Mouse (Mus musculus) embryonic facial prominence, embryonic 12.5 days (tissue): ENCODE results near the gene Olfr972. TPM values are rescaled to one million over a fixed set of nuclear protein-coding genes. Genes with fewer than 3 reads are reported as not detected.
"Not testable (repeated sequence)": the region's sequence is repeated elsewhere in the genome, so short reads cannot be mapped to it uniquely, and the experiment has no call there.

Experiments
- ATAC-seq: fragments of 200-750 bp; cut with Nextera tagmentation; 2 replicates; pipeline ENCODE4 v1.8.0; 2017; ENCODE audit not compliant: insufficient number of reproducible peaks, insufficient read depth, low FRiP score, low TSS enrichment
- H3K27ac ChIP-seq: fragments of 300-500 bp; sonication (generic); 2 replicates; pipeline ENCODE4 v1.5.1; 2016; ENCODE audit warnings: mild to moderate bottlenecking
- H3K27me3 ChIP-seq: fragments of 300-500 bp; sonication (generic); 2 replicates; pipeline ENCODE4 v1.6.1; 2016; ENCODE audit warnings: mild to moderate bottlenecking, moderate library complexity
- H3K36me3 ChIP-seq: fragments of 300-500 bp; sonication (generic); 2 replicates; pipeline ENCODE4 v1.6.1; 2016; ENCODE audit warnings: mild to moderate bottlenecking
- H3K4me1 ChIP-seq: fragments of 300-500 bp; sonication (generic); 2 replicates; pipeline ENCODE4 v1.6.1; 2016
- H3K4me2 ChIP-seq: fragments of 300-500 bp; sonication (generic); replicated peaks from 2 replicates; pipeline ENCODE4 v1.6.1; 2016; ENCODE audit warnings: mild to moderate bottlenecking, moderate library complexity
- H3K4me3 ChIP-seq: fragments of 300-500 bp; sonication (generic); 2 replicates; pipeline ENCODE4 v1.5.1; 2016; ENCODE audit warnings: mild to moderate bottlenecking
- H3K9ac ChIP-seq: fragments of 300-500 bp; sonication (generic); 2 replicates; pipeline ENCODE4 v1.6.1; 2016; ENCODE audit warnings: mild to moderate bottlenecking, moderate library complexity
- H3K9me3 ChIP-seq: fragments of 300-500 bp; sonication (generic); 2 replicates; pipeline ENCODE4 v1.6.1; 2016; ENCODE audit warnings: mild to moderate bottlenecking, moderate library complexity
- WGBS: fragments of 180-500 bp; shearing (Covaris S2); methylation state at CpG from one replicate; pipeline ENCODE4 v1.1.7; 2016; 5-methylcytosine and 5-hydroxymethylcytosine counted together
- polyA plus RNA-seq: library from polyadenylated mRNA; unstranded; fragments of >200 nt; fragmentation: Nextera tagmentation; extraction: Ambion mirVana; gene quantifications from 2 replicates; pipeline ENCODE4 v1.2.1, GENCODE M21; 2016

The Olfr972 gene
- polyA plus RNA-seq: 0.35 TPM in 1 of 2 replicates, not detected in the other

DNA sequence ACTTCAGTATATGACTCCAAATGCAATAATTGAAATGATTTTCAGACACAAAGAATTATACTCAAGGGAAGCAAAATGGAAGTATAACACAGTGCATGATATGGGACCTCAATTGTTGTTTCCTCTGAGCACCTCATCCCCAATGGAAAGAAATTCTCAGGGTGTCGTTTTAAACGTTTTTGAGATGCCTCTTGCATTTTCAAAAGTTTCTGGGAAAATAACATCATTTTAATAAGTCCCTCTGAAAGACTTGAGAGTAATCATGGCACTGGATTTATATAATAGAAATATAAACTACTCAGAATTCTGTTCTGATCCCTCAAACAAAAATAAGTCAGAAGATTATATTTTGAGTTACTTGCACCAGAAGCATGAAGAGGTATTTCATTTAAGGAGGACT, at the start of gene Olfr972:
Olfr972 (plus strand) TSS at position 301 of the 400 bp plus-strand sequence.
- Histone ChIP-seq H3K9me3 (no peaks in the 10 kb centered on the region), H3K36me3 (no peaks in the 10 kb centered on the region), H3K27me3 (no peaks in the 10 kb centered on the region), H3K4me1 (no peaks in the 10 kb centered on the region), H3K4me2 (no peak within 1 kb of the TSS), H3K4me3 (no peak within 1 kb of the TSS), H3K9ac (no peak within 1 kb of the TSS), H3K27ac (no peak within 1 kb of the TSS)
- 62% methylated on average over 2 of the region's 2 CpGs for WGBS
- no peak for ATAC-seq

DNA sequence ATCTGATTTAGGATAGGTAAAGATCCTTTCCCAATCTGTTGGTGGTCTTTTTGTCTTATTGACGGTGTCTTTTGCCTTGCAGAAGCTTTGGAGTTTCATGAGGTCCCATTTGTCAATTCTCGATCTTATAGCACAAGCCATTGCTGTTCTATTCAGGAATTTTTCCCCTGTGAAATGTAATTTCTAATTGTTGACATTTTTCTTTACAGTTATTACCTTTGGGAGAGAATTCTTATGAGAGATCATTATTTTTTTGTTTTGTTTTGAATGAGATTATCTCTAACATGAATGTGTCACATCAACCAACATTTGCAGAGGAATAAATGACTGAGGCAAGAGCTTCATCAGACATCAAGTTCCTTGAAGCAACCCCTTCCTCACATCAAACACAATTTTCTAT, 29.6 kb upstream of the Olfr972 start, which contains the start of gene Olfr971:
Olfr971 (plus strand) TSS at position 301 of the 400 bp plus-strand sequence.
- H3K4me3 ChIP-seq, H3K4me2 ChIP-seq, H3K27me3 ChIP-seq, ATAC-seq, H3K27ac ChIP-seq, H3K4me1 ChIP-seq, H3K9me3 ChIP-seq, H3K36me3 ChIP-seq, H3K9ac ChIP-seq: not testable (repeated sequence)
- WGBS: 87% methylated on average over 2 of the region's 2 CpGs

DNA sequence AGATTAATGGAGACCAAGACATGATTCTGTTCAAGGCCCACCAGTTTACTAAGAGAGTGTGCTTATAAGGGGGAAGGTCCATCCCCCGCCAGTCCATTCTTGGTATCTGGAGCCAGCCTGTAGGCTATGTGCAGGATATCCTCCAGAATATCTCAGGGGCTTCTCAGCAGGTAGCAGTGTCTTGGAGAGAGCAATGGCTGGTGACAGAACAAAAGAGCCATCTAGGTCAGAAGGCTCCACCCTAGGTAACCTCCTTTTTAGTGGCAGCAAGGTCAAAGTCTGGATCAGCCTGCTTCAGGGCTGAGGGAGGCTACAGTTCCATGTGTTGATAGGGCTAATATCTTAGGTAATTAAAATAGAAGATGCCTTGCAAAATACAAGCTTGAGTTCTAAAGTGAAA, 5.8 kb downstream of the Olfr972 start:
- H3K4me3 ChIP-seq, H3K27ac ChIP-seq, H3K27me3 ChIP-seq, H3K9me3 ChIP-seq, H3K4me1 ChIP-seq, ATAC-seq, H3K4me2 ChIP-seq, H3K9ac ChIP-seq, H3K36me3 ChIP-seq: not testable (repeated sequence)
- WGBS: 81% methylated on average over 1 of the region's 1 CpGs

GRCm38 (mm10) chr9:39877541-39878396, 11.5 kb downstream of the Olfr972 start:
- not testable (repeated sequence) for H3K27ac ChIP-seq, H3K4me1 ChIP-seq, ATAC-seq

GRCm38 (mm10) chr9:39905106-39905505, 38.9 kb downstream of the Olfr972 start:
- no peaks in the 10 kb centered on the region for H3K36me3 ChIP-seq
- no peaks in the 10 kb centered on the region for H3K27me3 ChIP-seq
- H3K9ac ChIP-seq: no peak overlapping the region
- no peaks in the 10 kb centered on the region for H3K4me1 ChIP-seq
- 76% methylated on average over 6 of the region's 6 CpGs for WGBS
- no peaks in the 10 kb centered on the region for H3K9me3 ChIP-seq
- H3K4me2 ChIP-seq: no peak overlapping the region
- no peak overlapping the region for H3K4me3 ChIP-seq
- H3K27ac ChIP-seq: no peak overlapping the region
- no peak for ATAC-seq

More at GRCm38 (mm10) chr9:39877541-39878396, 11.5 kb downstream of the Olfr972 start:
- not testable (repeated sequence) for H3K9ac ChIP-seq, H3K27me3 ChIP-seq, H3K9me3 ChIP-seq, H3K36me3 ChIP-seq, H3K4me3 ChIP-seq, H3K4me2 ChIP-seq
- WGBS: no CpG with 5 or more reads among the region's 4 CpGs

DNA sequence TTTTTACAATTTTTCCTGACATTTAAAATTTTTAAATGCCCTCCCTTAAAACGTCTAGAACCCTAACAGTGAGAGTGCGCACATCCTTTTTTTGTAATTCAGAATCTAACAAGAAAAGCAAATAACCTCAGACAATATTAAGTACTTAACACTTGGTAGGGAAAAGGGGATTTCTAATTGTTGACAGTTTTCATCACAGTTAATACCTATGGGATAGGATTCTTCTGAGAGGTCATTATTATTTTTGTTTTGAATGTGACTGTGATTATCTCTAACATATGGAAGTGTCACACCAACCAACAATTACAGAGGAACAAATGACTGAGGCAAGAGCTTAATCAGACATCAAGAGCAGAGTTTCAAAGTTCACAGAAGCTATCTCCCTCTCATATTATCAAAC, 40.8 kb downstream of the Olfr972 start, which contains the start of gene Olfr229:
Olfr229 (plus strand) TSS at position 301 of the 400 bp plus-strand sequence.
- no peaks in the 10 kb centered on the region for H3K4me1 ChIP-seq
- no peaks in the 10 kb centered on the region for H3K36me3 ChIP-seq
- no peaks in the 10 kb centered on the region for H3K9me3 ChIP-seq
- H3K4me3 ChIP-seq: no peak within 1 kb of the TSS
- H3K27ac ChIP-seq: no peak within 1 kb of the TSS
- no peaks in the 10 kb centered on the region for H3K27me3 ChIP-seq
- 73% methylated on average over 2 of the region's 2 CpGs for WGBS
- H3K9ac ChIP-seq: no peak within 1 kb of the TSS
- no peak for ATAC-seq
- no peak within 1 kb of the TSS for H3K4me2 ChIP-seq

- no peak for ATAC-seq
- WGBS: 82% methylated on average over 3 of the region's 3 CpGs
- no peak overlapping the region for H3K4me2 ChIP-seq
- no peak overlapping the region for H3K4me3 ChIP-seq
- no peaks in the 10 kb centered on the region for H3K27me3 ChIP-seq
- H3K9me3 ChIP-seq: no peaks in the 10 kb centered on the region
- no peak overlapping the region for H3K27ac ChIP-seq
- H3K9ac ChIP-seq: no peak overlapping the region
- no peaks in the 10 kb centered on the region for H3K4me1 ChIP-seq
- H3K36me3 ChIP-seq: no peaks in the 10 kb centered on the region
These were observed 43.7 kb downstream of the Olfr972 start for GRCm38 (mm10) chr9:39909939-39910338.

Other genes starting within 250 kb of the Olfr972 start
- gene Olfr960, start 245.0 kb upstream of the Olfr972 start, polyA plus RNA-seq: not detected in 2 replicates
- gene Olfr961, start 221.3 kb upstream of the Olfr972 start, polyA plus RNA-seq: not detected in 2 replicates
- not detected in 2 replicates for gene Olfr963, start 199.2 kb upstream of the Olfr972 start, polyA plus RNA-seq
- gene Olfr149, start 159.3 kb upstream of the Olfr972 start, polyA plus RNA-seq: not detected in 2 replicates
- gene Olfr965, start 155.1 kb upstream of the Olfr972 start, polyA plus RNA-seq: not detected in 2 replicates
- gene Olfr150, start 135.4 kb upstream of the Olfr972 start, polyA plus RNA-seq: not detected in 2 replicates
- not detected in 2 replicates for gene Olfr967, start 120.2 kb upstream of the Olfr972 start, polyA plus RNA-seq
- gene Olfr968, start 83.2 kb upstream of the Olfr972 start, polyA plus RNA-seq: not detected in 2 replicates
- gene Olfr969, start 75.5 kb upstream of the Olfr972 start, polyA plus RNA-seq: not detected in 2 replicates
- gene Olfr970, start 57.6 kb upstream of the Olfr972 start, polyA plus RNA-seq: not detected in 2 replicates
- gene Olfr971, start 29.5 kb upstream of the Olfr972 start, polyA plus RNA-seq: not detected in 2 replicates
- not detected in 2 replicates for gene Olfr229, start 40.9 kb downstream of the Olfr972 start, polyA plus RNA-seq
- not detected in 2 replicates for gene Olfr974, start 71.1 kb downstream of the Olfr972 start, polyA plus RNA-seq
- not detected in 2 replicates for gene Olfr975, start 85.6 kb downstream of the Olfr972 start, polyA plus RNA-seq
- not detected in 2 replicates for gene Olfr976, start 94.7 kb downstream of the Olfr972 start, polyA plus RNA-seq
- gene Olfr978, start 125.7 kb downstream of the Olfr972 start, polyA plus RNA-seq: not detected in 2 replicates
- not detected in 2 replicates for gene Olfr979, start 137.0 kb downstream of the Olfr972 start, polyA plus RNA-seq
- gene Olfr980, start 143.2 kb downstream of the Olfr972 start, polyA plus RNA-seq: not detected in 2 replicates
- not detected in 2 replicates for gene Olfr981, start 155.0 kb downstream of the Olfr972 start, polyA plus RNA-seq
- gene Olfr982, start 207.4 kb downstream of the Olfr972 start, polyA plus RNA-seq: not detected in 2 replicates
- gene Olfr983, start 227.2 kb downstream of the Olfr972 start, polyA plus RNA-seq: not detected in 2 replicates
- gene Olfr984, start 247.8 kb downstream of the Olfr972 start, polyA plus RNA-seq: not detected in 2 replicates